ENCODE assay signal across 18 mouse cellular contexts in genomic region chr3:81215547-81216118, GRCm38 (mm10).
A peak's percentile ranks its signal among the peaks of the same experiment; 100 is the strongest.
DNase-seq lines count a peak whose midpoint lies in the region; ATAC-seq and TF ChIP-seq lines count a peak whose summit lies in the region.
"Had no signal": no experiment of that assay in that cellular context is flagged by ENCODE, and none has a peak within 500 bp of the region (broad histone marks: within the 10 kb centered on the region; RNA-seq: fewer than 3 reads in every experiment).

No protein-coding gene starts in this region.

- H3K36me3 ChIP-seq in forebrain, embryonic 13.5 days (ENCODE audit: poor library complexity, severe bottlenecking) = no peaks in the 10 kb centered on the region
- no peaks in the 10 kb centered on the region for H3K36me3 ChIP-seq in forebrain, embryonic 15.5 days
- H3K36me3 ChIP-seq in kidney, embryonic 15.5 days = no peaks in the 10 kb centered on the region
- H3K36me3 ChIP-seq: hindbrain, embryonic 10.5 days; intestine, embryonic 15.5 days; neural tube, embryonic 13.5 days had no signal

- H3K4me1 ChIP-seq in forebrain, embryonic 13.5 days = no peaks in the 10 kb centered on the region
- H3K4me1 ChIP-seq in forebrain, embryonic 15.5 days = peaks cover 3% of the 10 kb centered on the region; the same call in 1 of the 2 replicates
- 0 out of 2 replicates have a peak, but pooled peaks cover 5% of the 10 kb centered on the region for H3K4me1 ChIP-seq in kidney, embryonic 15.5 days
- peaks cover 4% of the 10 kb centered on the region for H3K4me1 ChIP-seq in embryonic fibroblast, embryonic 13.5 days (ENCODE audit: control insufficient read depth, insufficient read depth, low read length)
- H3K4me1 ChIP-seq: hindbrain, embryonic 10.5 days; intestine, embryonic 15.5 days; neural tube, embryonic 13.5 days had no signal

- H3K4me3 ChIP-seq in forebrain, embryonic 13.5 days = no peak overlapping the region
- H3K4me3 ChIP-seq in forebrain, embryonic 15.5 days = no peak overlapping the region
- no peak overlapping the region for H3K4me3 ChIP-seq in kidney, embryonic 15.5 days (replicated peaks)
- H3K4me3 ChIP-seq in embryonic fibroblast, embryonic 13.5 days (ENCODE audit: insufficient read depth, low read length) = no peak overlapping the region
- H3K4me3 ChIP-seq: heart, adult 2 months; hindbrain, embryonic 10.5 days; intestine, embryonic 15.5 days; neural tube, embryonic 13.5 days had no signal

- no peak overlapping the region for H3K27ac ChIP-seq in forebrain, embryonic 13.5 days
- no peak overlapping the region for H3K27ac ChIP-seq in forebrain, embryonic 15.5 days (replicated peaks)
- no peak overlapping the region for H3K27ac ChIP-seq in kidney, embryonic 15.5 days
- H3K27ac ChIP-seq in embryonic fibroblast, embryonic 13.5 days (ENCODE audit: insufficient read depth, low read length) = peak overlapping the region; percentile 95
- H3K27ac ChIP-seq: heart, adult 2 months; hindbrain, embryonic 10.5 days; intestine, embryonic 15.5 days; liver, embryonic 14.5 days; neural tube, embryonic 13.5 days had no signal

- H3K9ac ChIP-seq in forebrain, embryonic 13.5 days = no peak overlapping the region
- no peak overlapping the region for H3K9ac ChIP-seq in forebrain, embryonic 15.5 days (replicated peaks)
- H3K9ac ChIP-seq in kidney, embryonic 15.5 days = no peak overlapping the region
- H3K9ac ChIP-seq: intestine, embryonic 15.5 days; liver, embryonic 14.5 days; neural tube, embryonic 13.5 days had no signal

- H3K9me3 ChIP-seq in forebrain, embryonic 13.5 days (replicated peaks) = no peaks in the 10 kb centered on the region
- no peaks in the 10 kb centered on the region for H3K9me3 ChIP-seq in forebrain, embryonic 15.5 days
- no peaks in the 10 kb centered on the region for H3K9me3 ChIP-seq in kidney, embryonic 15.5 days (replicated peaks)
- H3K9me3 ChIP-seq: hindbrain, embryonic 10.5 days; intestine, embryonic 15.5 days; neural tube, embryonic 13.5 days had no signal

- 0 out of 2 replicates have a peak, but pooled peaks have one; percentile 50 for ATAC-seq in forebrain, embryonic 13.5 days
- no peak for ATAC-seq in forebrain, embryonic 15.5 days (replicated peaks)
- peak; percentile 46; the same call in 1 of the 2 replicates for ATAC-seq in kidney, embryonic 15.5 days (replicated peaks; ENCODE audit: low FRiP score)
- ATAC-seq: intestine, embryonic 15.5 days had no signal

- no peak overlapping the region for H3K4me2 ChIP-seq in forebrain, embryonic 13.5 days
- H3K4me2 ChIP-seq in forebrain, embryonic 15.5 days (replicated peaks) = no peak overlapping the region
- no peak overlapping the region for H3K4me2 ChIP-seq in kidney, embryonic 15.5 days
- H3K4me2 ChIP-seq: intestine, embryonic 15.5 days; neural tube, embryonic 13.5 days had no signal

- WGBS in forebrain, embryonic 13.5 days = 51% methylated on average over 4 of the region's 4 CpGs
- 43% methylated on average over 4 of the region's 4 CpGs for WGBS in forebrain, embryonic 15.5 days
- 62% methylated on average over 4 of the region's 4 CpGs for WGBS in kidney, embryonic 15.5 days

- TF ChIP-seq POLR2A in embryonic fibroblast, embryonic 13.5 days (IDR thresholded peaks at IDR 0.05; ENCODE audit: low read depth, low read length) = no peak

- no peak for DNase-seq in kidney, postnatal 36 days
- peak; percentile 15 for DNase-seq in 3T3-L1 (ENCODE audit: low read depth, low spot score)
- no peak for DNase-seq in right cerebral cortex, postnatal 10 days (ENCODE audit: low spot score in 2 of 2)
- no peak for DNase-seq in liver
- DNase-seq: adrenal gland, postnatal 10 days; cerebellum, adult 11-12 months; heart, adult 2 months; left cerebral cortex, postnatal 4 days; right cerebral cortex, postnatal 4 days had no signal

- H3K27me3 ChIP-seq in forebrain, embryonic 13.5 days = no peaks in the 10 kb centered on the region
- H3K27me3 ChIP-seq in forebrain, embryonic 15.5 days = no peaks in the 10 kb centered on the region
- no peaks in the 10 kb centered on the region for H3K27me3 ChIP-seq in kidney, embryonic 15.5 days
- H3K27me3 ChIP-seq: CH12.LX; intestine, embryonic 15.5 days; neural tube, embryonic 13.5 days had no signal

- no peak for TF ChIP-seq CTCF in embryonic fibroblast, embryonic 13.5 days (IDR thresholded peaks at IDR 0.05; ENCODE audit: borderline replicate concordance, insufficient read depth, low read length)
